Mouse (Mus musculus): ENCODE results near the gene Gm2a.

DNA sequence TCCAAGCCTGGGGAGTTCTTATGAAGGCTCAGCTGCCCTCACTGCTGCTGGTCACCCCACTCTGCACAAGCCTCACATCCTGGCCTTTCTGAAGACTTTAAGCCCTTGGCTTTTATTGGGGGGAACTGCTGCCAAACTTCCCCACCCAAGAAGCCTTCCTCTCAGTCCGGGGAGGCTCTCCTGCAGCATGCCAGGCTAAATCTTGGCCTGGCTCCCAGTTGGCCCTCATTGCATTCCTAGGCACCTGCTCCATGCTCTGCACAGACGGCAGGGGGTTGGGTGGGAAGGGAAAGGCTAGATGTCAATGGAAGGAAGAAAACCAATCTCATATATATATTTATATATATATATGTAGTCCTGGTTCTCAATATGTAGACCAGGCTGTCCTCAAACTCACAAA, 22.3 kb upstream of the Gm2a start:
- TF ChIP-seq CTCF (conservative IDR thresholded peaks at IDR 0.05; ENCODE audit: low read length) (no peak), NANOG (IDR thresholded peaks at IDR 0.05; ENCODE audit: borderline replicate concordance, low read length) (no peak)
